Mouse (Mus musculus) megakaryocyte progenitor cell, adult 5-6 weeks (primary cell): Measurements from ENCODE around the gene Cdc37l1. TPM values are rescaled to one million over a fixed set of nuclear protein-coding genes. Genes with fewer than 3 reads are reported as not detected.

Experiments
- ATAC-seq: replicated peaks from 2 replicates; pipeline ENCODE4 v1.8.0; 2016; ENCODE audit warnings: mild to moderate bottlenecking, moderate TSS enrichment, inconsistent platforms; ENCODE audit not compliant: poor library complexity
- total RNA-seq, 2 experiments: library from RNA; stranded (forward) in 1 of 2; stranded (reverse) in 1 of 2; fragments of 157-497, 149-512 nt in 1 of 2; fragments of 200-1000 nt in 1 of 2; gene quantifications; 2 replicates each; pipeline versions ENCODE4 v1.2.3 to v1.2.4; 2015 to 2017

The Cdc37l1 gene
- total RNA-seq, 2 experiments from 2014 or later: 31.0 to 45.0 TPM

DNA sequence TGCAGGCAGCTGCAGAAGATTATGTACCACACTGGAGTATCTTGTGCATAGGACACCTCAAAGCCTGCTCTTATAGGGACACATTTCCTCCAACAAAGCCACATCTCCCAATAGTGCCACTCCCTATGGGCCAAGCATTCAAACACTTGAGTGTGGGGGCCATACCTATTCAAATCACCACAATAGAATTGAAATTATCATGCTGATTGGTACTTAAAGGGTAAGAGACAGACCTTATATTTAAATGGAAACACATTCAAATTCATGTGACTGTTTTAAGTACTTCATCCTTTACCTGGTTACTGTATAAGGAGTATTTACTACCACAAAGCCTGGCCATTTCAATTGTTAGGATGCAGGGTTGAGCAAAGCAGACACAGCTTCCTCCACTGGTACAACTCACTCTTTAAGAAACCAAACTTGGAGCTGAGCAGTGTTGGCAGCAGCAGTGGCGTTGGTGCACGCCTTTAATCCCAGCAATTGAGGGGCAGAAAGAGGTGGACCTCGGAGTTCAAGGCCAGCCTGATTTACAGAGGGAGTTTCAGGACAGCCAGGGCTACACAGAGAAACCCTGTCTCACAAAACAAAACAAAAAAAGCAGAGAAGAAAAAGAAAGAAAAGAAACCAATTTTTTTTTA lies 18.0 kb downstream of the Cdc37l1 start:
- ATAC-seq: no peak

DNA sequence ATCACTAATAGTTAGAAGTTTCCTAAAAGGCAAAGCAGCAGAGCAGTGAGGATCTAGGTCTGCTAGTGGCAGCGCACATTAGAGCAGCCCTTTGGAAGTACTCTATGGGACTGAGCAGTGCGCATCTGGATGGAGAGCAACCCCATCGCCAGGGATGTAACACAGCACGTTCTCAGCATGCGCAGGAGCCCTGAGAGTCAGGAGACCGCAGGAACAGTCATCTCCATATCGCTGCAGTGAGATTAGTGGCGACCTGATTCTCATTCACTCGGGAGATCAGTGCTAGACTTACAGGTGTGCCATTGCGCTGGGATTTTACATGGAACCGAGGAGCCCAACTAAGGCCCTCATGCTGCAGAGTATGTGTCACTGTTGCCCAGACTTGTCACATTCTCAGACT lies 18.9 kb downstream of the Cdc37l1 start:
- no peak for ATAC-seq

GRCm38 (mm10) chr19:29011355-29011990 lies 21.3 kb downstream of the Cdc37l1 start:
- peak; percentile 52 for ATAC-seq

- no peak for ATAC-seq
Observed at GRCm38 (mm10) chr19:29014466-29015055, 24.4 kb downstream of the Cdc37l1 start.

GRCm38 (mm10) chr19:29015410-29016203 lies 25.5 kb downstream of the Cdc37l1 start:
- no peak for ATAC-seq

- ATAC-seq: no peak
Observed at GRCm38 (mm10) chr19:29016204-29016765, 26.1 kb downstream of the Cdc37l1 start.

GRCm38 (mm10) chr19:29016786-29017185 lies 26.6 kb downstream of the Cdc37l1 start:
- ATAC-seq: no peak

DNA sequence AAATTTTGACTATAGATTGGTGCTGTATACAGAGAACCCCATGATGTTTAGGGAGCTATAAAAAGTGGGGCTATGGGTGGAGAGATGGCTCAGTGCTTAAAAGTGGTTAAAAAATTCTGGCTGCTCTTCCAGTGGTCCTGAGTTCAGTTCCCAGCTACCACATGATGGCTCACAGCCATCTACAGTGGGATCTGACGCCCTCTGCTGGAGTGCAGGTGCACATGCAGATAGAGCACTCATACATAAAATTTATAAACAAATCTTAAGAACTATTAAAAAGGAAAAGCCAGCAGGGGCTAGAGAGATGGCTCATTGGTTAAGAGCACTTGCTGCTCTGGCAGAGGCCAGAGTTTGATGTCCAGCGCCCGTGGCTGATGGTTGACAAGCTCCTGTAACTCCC lies 29.5 kb downstream of the Cdc37l1 start:
- ATAC-seq: no peak; the same call in 1 of the 2 replicates

DNA sequence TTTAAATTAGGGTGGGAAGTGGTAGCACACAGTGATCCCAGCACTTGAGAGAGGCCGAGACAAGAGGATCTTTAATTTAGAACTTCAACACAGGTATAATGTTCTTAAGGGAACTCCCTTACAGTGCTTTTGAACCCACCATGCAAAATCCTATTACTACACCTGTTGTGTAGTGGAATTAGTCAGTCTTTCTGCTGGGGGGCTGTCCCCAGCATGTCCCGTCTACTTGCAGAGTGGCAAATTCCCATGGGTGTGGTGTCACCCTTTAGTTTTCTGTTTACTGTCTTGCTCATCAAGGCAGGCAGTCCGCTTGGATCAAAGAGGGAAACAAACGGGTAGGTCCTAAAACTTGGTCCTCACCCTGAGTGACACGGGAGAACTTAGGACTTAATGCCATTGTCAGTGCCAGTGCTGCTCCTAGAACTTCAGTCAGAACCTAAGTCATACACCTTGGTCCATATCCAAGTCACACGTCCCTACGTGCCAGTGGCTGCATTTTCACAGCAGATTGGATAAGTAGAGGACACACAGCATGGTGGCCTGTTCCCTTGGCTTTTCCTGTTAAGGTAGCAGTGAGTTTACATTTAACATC lies 31.7 kb downstream of the Cdc37l1 start:
- no peak for ATAC-seq

DNA sequence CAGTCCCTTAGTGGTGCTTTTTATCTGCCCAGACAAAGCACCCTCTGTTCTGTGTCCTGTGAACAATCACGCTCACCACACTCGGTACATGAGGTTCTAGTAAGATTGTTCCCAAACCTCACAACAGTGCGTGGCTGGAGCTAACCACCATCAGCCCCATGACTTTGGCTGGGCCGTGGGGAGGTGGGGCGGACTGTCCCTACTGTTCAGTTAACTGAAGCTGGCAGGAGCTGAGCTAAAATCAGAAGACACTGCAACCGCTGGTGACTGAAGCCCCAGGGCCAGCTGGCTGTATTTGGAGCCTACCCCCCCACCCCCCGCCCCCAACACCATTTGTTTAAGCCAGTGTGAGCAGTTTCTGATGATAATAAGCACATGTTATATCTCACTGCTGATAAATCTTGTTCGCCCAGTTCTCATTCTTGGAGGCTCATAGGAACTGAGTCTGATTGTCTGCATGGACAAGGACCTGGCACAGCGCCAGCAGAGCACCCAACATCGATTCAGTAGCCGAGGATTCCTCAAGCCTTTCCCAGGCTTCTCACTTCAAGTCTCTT lies 34.3 kb downstream of the Cdc37l1 start:
- peak; percentile 23; the same call in 1 of the 2 replicates for ATAC-seq

DNA sequence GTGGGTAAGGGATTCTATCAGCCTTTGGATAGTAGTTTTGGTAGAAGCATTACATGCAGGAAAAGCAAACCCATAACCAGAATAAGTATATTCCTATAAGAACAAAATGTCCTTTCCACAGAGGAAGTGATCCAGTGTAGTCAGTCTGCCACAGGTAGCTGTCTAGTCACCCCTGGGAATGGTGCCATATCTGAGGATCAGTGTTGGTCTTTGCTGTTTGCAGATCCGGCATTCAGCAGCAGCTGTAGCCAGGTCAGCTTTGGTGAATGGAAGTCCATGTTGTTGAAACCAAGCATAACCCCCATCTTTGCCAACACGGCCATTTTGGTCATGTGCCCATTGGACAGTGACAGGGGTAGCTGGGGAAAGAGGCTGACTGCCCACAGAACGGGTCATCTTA lies 41.6 kb downstream of the Cdc37l1 start:
- no peak for ATAC-seq

- ATAC-seq: no peak
Observed at GRCm38 (mm10) chr19:29032662-29033061, 42.5 kb downstream of the Cdc37l1 start.

DNA sequence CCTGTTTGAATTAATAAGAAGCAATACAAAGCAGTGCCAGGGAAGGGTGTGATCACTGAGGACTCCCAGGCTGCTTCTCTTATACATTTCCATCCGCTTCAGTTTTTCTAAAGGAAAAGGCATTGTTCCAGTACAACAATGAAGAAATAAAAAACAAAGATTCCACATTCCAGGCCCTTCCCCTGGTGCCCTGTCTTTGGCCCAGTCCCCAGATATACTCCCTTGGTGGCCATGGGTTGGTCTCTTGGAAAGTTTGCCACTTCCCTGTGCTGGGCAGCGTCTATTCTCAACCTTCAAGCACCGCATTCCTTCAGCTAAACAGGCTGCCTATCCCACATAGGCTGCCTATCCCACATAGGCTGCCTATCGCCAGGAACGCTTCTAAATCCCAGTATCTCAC lies 46.9 kb downstream of the Cdc37l1 start:
- no peak for ATAC-seq

- no peak for ATAC-seq
Observed at GRCm38 (mm10) chr19:29037541-29037940, 47.4 kb downstream of the Cdc37l1 start.

- ATAC-seq: no peak
Observed at GRCm38 (mm10) chr19:29039334-29039733, 49.2 kb downstream of the Cdc37l1 start.

GRCm38 (mm10) chr19:29040206-29040605 lies 50.1 kb downstream of the Cdc37l1 start:
- ATAC-seq: no peak

- ATAC-seq: no peak
Observed at GRCm38 (mm10) chr19:29042143-29042542, 52.0 kb downstream of the Cdc37l1 start.

- ATAC-seq: peak; percentile 45
Observed at GRCm38 (mm10) chr19:29042647-29043046, 52.5 kb downstream of the Cdc37l1 start.

DNA sequence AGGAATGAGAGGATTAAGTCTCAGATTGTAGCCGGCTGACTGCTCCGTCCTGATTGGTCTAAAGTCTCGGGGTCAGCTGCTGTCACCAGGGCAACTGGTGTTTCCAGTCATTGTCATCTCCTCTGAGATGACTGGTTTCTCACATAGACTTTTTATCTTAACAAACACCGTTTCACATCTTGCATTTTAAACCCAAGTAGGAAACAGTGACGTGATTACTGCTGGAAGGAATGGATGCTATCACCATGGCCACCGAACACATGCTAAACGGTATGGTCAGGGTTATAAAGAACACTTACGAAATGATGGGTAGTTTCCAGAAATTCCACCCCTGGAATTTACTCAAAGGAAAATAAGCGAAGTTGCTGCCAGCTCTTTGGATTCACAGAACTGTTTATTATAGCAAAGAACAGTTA lies 54.2 kb downstream of the Cdc37l1 start:
- no peak for ATAC-seq

GRCm38 (mm10) chr19:29045369-29045768 lies 55.2 kb downstream of the Cdc37l1 start:
- no peak for ATAC-seq
